Mouse (Mus musculus): Measurements from ENCODE around the gene Ddah1. TPM values are rescaled to one million over a fixed set of nuclear protein-coding genes. Genes with fewer than 3 reads are reported as not detected.

Ddah1 gene
- polyA plus RNA-seq, 1 experiment = 69.3 TPM

DNA sequence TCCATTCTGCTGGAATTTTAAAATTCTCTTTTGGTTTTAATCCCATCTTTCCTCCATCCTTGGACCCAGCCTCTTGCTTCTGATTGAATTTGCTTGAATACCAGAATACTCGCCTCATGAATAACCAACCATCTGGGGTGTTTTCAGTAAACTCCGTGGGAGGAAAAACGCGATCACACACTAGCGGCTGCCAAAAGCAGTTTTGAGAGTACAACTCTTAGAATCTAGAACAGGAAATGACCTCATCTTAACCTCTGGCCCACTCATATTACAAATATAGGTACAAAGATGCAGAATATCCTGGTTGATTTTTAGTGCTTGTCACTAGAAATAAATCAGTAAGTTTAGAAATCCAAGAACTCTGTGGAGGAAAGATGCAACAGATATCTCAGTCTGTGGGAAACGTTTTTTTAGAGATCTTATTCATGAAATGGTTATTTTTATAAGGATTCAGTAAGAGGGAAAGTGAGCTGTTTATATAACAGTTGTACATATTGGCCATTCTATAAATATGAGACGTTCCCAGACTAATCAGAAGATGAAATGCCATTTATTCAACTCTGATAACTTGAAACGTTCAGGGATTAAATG, 75.6 kb downstream of the Ddah1 start:
- no peaks in the 10 kb centered on the region for H3K4me1 ChIP-seq (ENCODE audit: control insufficient read depth, insufficient read depth, low read length)
- TF ChIP-seq POLR2A (IDR thresholded peaks at IDR 0.05; ENCODE audit: borderline replicate concordance, insufficient read depth, low read length) (no peak), CTCF (IDR thresholded peaks at IDR 0.05; ENCODE audit: borderline replicate concordance, insufficient read depth, low read depth, low read length) (no peak)
- no peaks in the 10 kb centered on the region for H3K27me3 ChIP-seq (ENCODE audit: control insufficient read depth, insufficient read depth, low read length)
- 50% methylated on average over 8 of the region's 8 CpGs for WGBS
- H3K27ac ChIP-seq (ENCODE audit: insufficient read depth, low read length) = no peak overlapping the region
- DNase-seq = no peak
- no peak overlapping the region for H3K4me3 ChIP-seq (replicated peaks; ENCODE audit: insufficient read depth, low read depth, low read length)

DNA sequence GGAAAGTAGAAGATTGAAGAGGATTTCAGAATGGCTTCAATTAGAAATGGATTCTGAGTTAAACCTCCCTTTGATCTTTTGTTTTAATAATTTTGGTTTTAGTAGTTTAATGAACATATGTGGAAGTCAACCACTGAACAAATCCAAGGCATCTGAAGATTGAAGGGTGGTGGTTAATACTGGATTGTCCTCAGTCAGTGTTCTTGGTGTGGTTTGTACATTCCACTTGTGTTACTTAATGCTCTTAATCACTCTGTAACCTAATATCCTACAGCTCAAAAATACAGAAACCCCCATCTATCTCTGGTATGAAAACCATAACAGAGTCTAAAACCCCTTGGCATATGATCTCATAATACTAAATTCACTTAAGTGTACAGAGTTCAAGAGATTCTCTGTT, 79.8 kb downstream of the Ddah1 start:
- no peaks in the 10 kb centered on the region for H3K27me3 ChIP-seq (ENCODE audit: control insufficient read depth, insufficient read depth, low read length)
- TF ChIP-seq CTCF (IDR thresholded peaks at IDR 0.05; ENCODE audit: borderline replicate concordance, insufficient read depth, low read depth, low read length) (no peak), POLR2A (IDR thresholded peaks at IDR 0.05; ENCODE audit: borderline replicate concordance, insufficient read depth, low read length) (no peak)
- H3K4me1 ChIP-seq (ENCODE audit: control insufficient read depth, insufficient read depth, low read length) = no peaks in the 10 kb centered on the region
- H3K4me3 ChIP-seq (replicated peaks; ENCODE audit: insufficient read depth, low read depth, low read length) = no peak overlapping the region
- no peak overlapping the region for H3K27ac ChIP-seq (ENCODE audit: insufficient read depth, low read length)
- DNase-seq = no peak

- Histone ChIP-seq H3K27me3 (ENCODE audit: control insufficient read depth, insufficient read depth, low read length) (no peaks in the 10 kb centered on the region), H3K27ac (ENCODE audit: insufficient read depth, low read length) (no peak overlapping the region), H3K4me3 (replicated peaks; ENCODE audit: insufficient read depth, low read depth, low read length) (no peak overlapping the region), H3K4me1 (ENCODE audit: control insufficient read depth, insufficient read depth, low read length) (no peaks in the 10 kb centered on the region)
- TF ChIP-seq CTCF (IDR thresholded peaks at IDR 0.05; ENCODE audit: borderline replicate concordance, insufficient read depth, low read depth, low read length) = no peak
- TF ChIP-seq POLR2A (IDR thresholded peaks at IDR 0.05; ENCODE audit: borderline replicate concordance, insufficient read depth, low read length) = no peak
- WGBS = 88% methylated on average over 12 of the region's 12 CpGs
- DNase-seq = no peak
Measured at GRCm38 (mm10) chr3:145841961-145842710, 83.7 kb downstream of the Ddah1 start.

DNA sequence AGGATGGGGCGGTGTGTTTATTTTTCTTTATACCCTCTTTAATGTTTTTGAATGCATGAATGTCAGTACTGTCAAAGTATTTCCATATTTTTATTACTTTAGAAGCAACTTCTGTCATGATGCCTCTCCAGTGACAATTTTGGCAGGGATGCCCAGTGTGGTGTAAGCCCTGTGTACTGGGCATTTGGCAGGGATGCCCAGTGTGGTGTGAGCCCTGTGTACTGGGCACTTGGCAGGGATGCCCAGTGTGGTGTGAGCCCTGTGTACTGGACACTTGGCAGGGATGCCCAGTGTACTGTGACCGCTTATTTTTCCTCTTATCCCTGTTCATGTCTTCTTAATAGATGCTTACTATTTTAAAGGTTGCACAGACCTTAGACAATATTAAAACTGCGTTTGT, 85.4 kb downstream of the Ddah1 start:
- no peaks in the 10 kb centered on the region for H3K27me3 ChIP-seq (ENCODE audit: control insufficient read depth, insufficient read depth, low read length)
- no peaks in the 10 kb centered on the region for H3K4me1 ChIP-seq (ENCODE audit: control insufficient read depth, insufficient read depth, low read length)
- WGBS = 69% methylated on average over 3 of the region's 3 CpGs
- no peak overlapping the region for H3K4me3 ChIP-seq (replicated peaks; ENCODE audit: insufficient read depth, low read depth, low read length)
- TF ChIP-seq POLR2A (IDR thresholded peaks at IDR 0.05; ENCODE audit: borderline replicate concordance, insufficient read depth, low read length) (no peak), CTCF (IDR thresholded peaks at IDR 0.05; ENCODE audit: borderline replicate concordance, insufficient read depth, low read depth, low read length) (no peak)
- H3K27ac ChIP-seq (ENCODE audit: insufficient read depth, low read length) = no peak overlapping the region
- no peak for DNase-seq

GRCm38 (mm10) chr3:145844891-145845290, 86.4 kb downstream of the Ddah1 start:
- no peak overlapping the region for H3K4me3 ChIP-seq (replicated peaks; ENCODE audit: insufficient read depth, low read depth, low read length)
- 90% methylated on average over 3 of the region's 3 CpGs for WGBS
- no peak for DNase-seq
- H3K4me1 ChIP-seq (ENCODE audit: control insufficient read depth, insufficient read depth, low read length) = no peaks in the 10 kb centered on the region
- H3K27me3 ChIP-seq (ENCODE audit: control insufficient read depth, insufficient read depth, low read length) = no peaks in the 10 kb centered on the region
- no peak overlapping the region for H3K27ac ChIP-seq (ENCODE audit: insufficient read depth, low read length)
- no peak for TF ChIP-seq CTCF (IDR thresholded peaks at IDR 0.05; ENCODE audit: borderline replicate concordance, insufficient read depth, low read depth, low read length)
- TF ChIP-seq POLR2A (IDR thresholded peaks at IDR 0.05; ENCODE audit: borderline replicate concordance, insufficient read depth, low read length) = no peak

DNA sequence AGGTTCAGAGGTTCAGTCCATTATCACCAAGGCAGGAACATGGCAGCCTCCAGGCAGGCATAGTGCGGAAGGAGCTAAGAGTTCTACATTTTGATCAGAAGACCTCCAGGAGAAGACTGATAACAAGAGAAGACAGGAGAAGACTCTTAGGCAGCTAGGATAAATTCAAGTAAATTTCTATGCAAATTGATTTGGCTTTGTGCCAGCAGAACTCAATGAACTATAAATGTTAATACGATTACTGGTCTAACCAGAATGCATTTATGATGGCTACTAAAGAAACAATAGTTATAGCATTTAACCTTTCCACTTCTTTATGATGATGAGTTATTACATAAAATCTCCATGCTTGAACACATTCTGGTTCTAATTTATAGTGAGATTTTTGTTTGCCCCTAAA, 87.8 kb downstream of the Ddah1 start:
- Histone ChIP-seq H3K4me1 (ENCODE audit: control insufficient read depth, insufficient read depth, low read length) (no peaks in the 10 kb centered on the region), H3K4me3 (replicated peaks; ENCODE audit: insufficient read depth, low read depth, low read length) (no peak overlapping the region), H3K27me3 (ENCODE audit: control insufficient read depth, insufficient read depth, low read length) (no peaks in the 10 kb centered on the region), H3K27ac (ENCODE audit: insufficient read depth, low read length) (no peak overlapping the region)
- DNase-seq = no peak
- 76% methylated on average over 2 of the region's 2 CpGs for WGBS
- TF ChIP-seq POLR2A (IDR thresholded peaks at IDR 0.05; ENCODE audit: borderline replicate concordance, insufficient read depth, low read length) (no peak), CTCF (IDR thresholded peaks at IDR 0.05; ENCODE audit: borderline replicate concordance, insufficient read depth, low read depth, low read length) (no peak)

DNA sequence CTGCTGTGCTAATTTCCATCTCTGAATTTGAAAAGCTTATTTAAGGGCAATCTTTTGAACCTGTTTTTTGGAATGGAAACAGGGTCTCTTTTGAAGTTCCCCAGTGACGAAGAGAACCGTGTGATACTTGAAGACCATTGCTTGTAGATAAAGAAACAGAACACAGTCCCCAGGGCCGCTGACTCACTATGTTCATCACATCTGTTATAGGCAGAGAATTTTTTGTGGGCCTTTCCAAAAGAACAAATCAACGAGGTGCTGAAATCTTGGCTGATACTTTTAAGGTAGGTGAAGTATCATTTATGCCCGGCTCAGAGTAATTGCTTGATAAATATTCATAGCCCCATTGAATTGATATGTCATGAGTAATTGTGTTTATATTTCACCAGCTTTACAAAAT, 93.6 kb downstream of the Ddah1 start:
- no peak for TF ChIP-seq POLR2A (IDR thresholded peaks at IDR 0.05; ENCODE audit: borderline replicate concordance, insufficient read depth, low read length)
- no peak for TF ChIP-seq CTCF (IDR thresholded peaks at IDR 0.05; ENCODE audit: borderline replicate concordance, insufficient read depth, low read depth, low read length)
- WGBS = 79% methylated on average over 5 of the region's 5 CpGs
- Histone ChIP-seq H3K27ac (ENCODE audit: insufficient read depth, low read length) (no peak overlapping the region), H3K4me3 (replicated peaks; ENCODE audit: insufficient read depth, low read depth, low read length) (no peak overlapping the region), H3K4me1 (ENCODE audit: control insufficient read depth, insufficient read depth, low read length) (no peaks in the 10 kb centered on the region), H3K27me3 (ENCODE audit: control insufficient read depth, insufficient read depth, low read length) (no peaks in the 10 kb centered on the region)
- no peak for DNase-seq

GRCm38 (mm10) chr3:145852800-145853199, 94.3 kb downstream of the Ddah1 start:
- no peak overlapping the region for H3K4me3 ChIP-seq (replicated peaks; ENCODE audit: insufficient read depth, low read depth, low read length)
- TF ChIP-seq CTCF (IDR thresholded peaks at IDR 0.05; ENCODE audit: borderline replicate concordance, insufficient read depth, low read depth, low read length) (no peak), POLR2A (IDR thresholded peaks at IDR 0.05; ENCODE audit: borderline replicate concordance, insufficient read depth, low read length) (no peak)
- no peak overlapping the region for H3K27ac ChIP-seq (ENCODE audit: insufficient read depth, low read length)
- no peaks in the 10 kb centered on the region for H3K27me3 ChIP-seq (ENCODE audit: control insufficient read depth, insufficient read depth, low read length)
- WGBS = 97% methylated on average over 4 of the region's 4 CpGs
- DNase-seq = no peak
- no peaks in the 10 kb centered on the region for H3K4me1 ChIP-seq (ENCODE audit: control insufficient read depth, insufficient read depth, low read length)
